Mouse (Mus musculus) gastrocnemius, adult 8-10 months (tissue): ENCODE results near the gene Fkrp. TPM values are rescaled to one million over a fixed set of nuclear protein-coding genes. Genes with fewer than 3 reads are reported as not detected.

Experiments used
- DNase-seq, 2 experiments: peaks; one replicate each; pipeline ENCODE4 v3.0.0; 2022; ENCODE audit warnings: low spot score in 2 of 2
- total RNA-seq, 4 experiments: library from RNA; stranded (reverse); gene quantifications; 2 replicates each; pipeline ENCODE4 v1.2.4; 2022

Gene Fkrp
- 10 to 100 TPM; 55.5 to 67.9 (median 62.9) TPM for total RNA-seq

DNA sequence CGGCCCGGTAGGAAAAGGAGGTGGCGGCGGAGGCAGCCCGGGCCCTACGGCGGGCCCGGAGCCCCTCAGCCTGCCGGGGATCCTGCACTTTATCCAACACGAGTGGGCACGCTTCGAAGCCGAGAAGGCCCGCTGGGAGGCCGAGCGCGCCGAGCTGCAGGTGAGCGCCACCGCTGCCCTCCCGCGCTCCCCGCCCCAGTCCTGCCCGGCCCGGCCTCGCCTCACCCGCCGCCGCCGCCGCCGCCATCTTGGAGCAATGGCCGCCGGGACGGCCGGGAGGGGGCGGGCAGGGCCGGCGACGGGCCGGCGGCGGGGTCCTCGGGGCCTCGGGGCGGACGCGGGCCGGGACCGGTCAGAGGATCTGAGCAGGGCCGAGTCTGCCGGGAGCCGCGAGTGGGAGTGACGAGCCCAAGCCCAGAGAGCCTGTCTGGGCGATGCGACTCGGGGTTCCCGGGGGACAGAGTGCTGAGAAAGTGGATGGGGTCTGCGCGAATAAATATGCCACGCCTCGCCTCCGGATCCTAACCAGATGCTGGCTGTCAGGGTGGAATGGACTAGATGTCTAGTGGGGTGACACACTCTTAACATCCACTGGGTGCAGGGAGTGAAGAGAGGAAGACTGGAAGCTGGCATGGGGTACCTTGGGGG, at the start of gene Fkrp:
Fkrp (minus strand) TSS at position 258 of the 648 bp plus-strand sequence.
- no peak for DNase-seq

DNA sequence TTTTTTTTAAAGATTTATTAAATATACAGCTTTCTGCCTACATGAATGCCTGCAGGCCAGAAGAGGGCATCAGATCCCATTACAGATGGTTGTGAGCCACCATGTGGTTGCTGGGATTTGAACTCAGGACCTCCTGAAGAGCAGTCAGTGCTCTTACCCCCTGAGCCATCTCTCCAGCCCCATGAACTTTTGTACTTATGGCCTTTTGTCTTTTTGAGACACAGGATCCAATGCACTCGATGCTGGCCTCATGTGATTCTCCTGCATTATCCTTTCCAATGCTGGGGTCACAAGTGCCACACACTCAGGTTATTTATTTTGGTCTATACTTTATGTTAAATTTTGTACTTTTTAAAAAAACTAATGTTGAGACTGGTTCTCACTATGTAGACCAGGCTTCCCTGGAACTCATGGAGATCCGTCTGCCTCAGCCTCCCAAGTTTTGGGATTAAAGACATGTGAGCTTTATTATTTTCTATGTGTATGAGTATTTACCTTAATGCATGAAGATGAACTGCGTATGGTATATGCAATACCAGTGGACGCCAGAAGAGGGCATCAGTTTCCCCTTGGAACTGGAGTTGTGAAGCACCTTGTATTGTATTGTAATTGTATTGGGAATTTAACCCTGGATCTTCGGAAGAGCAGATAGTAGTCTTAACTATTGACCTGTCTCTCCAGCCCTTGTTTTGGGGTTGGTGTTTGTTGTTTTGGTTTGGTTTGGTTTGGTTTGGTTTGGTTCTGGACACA, 43.5 kb upstream of the Fkrp start:
- no peak for DNase-seq

DNA sequence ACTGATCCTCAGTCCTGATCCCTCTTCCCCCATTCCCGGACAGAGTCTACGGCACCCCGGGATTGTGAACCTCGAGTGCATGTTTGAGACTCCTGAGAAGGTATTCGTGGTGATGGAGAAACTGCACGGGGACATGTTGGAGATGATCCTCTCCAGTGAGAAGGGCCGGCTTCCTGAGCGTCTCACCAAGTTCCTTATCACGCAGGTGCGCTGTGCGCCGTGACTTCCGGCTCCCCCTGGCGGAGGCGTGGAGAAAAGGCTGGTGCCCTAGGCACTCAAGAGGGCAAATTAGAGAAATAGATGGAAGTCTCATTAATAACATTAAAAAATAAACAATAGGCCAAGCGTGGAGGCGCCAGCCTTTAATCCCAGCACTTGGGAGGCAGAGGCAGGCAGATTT, 41.8 kb upstream of the Fkrp start:
- no peak for DNase-seq

DNA sequence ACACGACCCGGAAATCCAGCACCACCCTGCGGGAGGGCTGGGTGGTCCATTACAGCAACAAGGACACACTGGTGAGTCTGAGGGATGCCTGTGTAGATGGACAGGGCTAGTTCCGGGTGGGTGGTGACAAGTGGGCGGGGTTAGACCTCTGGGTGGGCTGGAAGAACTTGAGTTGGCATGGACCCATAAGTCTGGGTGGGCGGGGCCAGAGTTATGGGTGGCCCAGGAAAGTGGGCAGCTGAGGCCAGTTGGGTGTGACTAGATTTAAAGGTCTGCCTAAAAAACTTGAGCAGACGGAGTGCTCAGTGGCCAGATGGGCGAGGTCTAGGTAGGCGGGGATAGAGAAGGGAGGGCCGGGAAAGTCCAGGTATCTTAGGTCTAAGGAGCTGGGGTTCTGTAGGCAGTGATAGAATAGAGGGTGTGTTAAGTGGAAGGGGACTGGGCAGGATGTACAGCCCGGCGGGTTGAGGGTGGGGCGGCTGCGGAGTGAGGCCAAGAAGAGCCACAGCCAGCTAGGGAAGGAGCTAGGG, 36.8 kb upstream of the Fkrp start:
- no peak for DNase-seq

DNA sequence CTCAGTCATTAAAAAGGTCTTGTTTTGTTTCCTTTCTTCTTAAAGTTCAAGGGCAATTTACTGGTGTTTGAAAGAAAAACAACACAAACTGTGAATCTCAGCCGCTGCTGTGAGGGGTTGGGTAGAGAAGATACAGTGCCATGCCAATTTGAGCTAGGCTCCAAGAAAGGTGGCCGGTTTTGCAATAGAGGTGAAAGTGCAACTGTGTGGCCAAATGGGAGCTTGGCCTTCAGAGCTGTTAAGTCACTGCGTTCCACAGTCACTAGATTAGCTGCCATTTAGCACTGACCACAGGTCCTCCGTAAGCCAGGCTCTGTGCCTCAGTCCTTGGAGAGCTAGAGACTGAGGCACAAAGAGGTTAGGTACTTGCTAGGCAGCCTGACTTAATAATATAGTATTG, 35.1 kb upstream of the Fkrp start:
- DNase-seq = no peak

DNA sequence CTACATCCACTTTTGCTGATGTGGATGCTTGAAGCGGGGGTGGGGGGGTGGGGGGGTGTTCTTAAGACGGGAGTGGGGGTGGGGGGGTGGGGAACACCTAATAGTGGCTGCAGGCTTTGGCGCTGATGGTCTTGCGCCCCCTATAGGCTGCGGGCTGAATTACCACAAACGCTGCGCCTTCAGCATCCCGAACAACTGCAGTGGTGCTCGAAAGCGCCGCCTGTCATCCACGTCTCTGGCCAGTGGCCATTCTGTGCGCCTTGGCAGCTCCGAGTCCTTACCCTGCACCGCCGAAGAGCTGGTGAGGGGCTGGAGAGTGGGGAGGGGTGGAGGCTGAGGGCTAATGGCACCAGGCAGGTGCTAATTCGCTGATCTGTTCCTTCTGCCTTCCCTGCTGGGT, 32.0 kb upstream of the Fkrp start:
- no peak for DNase-seq

DNA sequence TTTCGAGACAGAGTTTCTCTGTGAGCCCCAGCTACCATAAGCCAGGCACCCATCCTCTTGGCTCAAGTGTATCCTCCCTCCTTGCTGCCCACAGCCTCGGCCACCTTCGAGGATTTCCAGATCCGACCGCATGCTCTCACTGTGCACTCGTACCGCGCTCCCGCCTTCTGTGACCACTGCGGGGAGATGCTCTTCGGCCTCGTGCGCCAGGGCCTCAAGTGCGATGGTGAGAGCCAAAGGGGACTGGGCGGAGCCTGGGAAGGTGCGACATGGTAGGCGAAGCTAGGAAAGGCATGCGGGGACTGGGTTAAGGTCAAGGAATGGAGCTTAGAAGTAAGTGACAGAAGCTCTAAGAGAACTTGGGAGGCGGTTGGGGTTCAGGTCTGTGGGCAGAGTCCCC, 31.0 kb upstream of the Fkrp start:
- no peak for DNase-seq

DNA sequence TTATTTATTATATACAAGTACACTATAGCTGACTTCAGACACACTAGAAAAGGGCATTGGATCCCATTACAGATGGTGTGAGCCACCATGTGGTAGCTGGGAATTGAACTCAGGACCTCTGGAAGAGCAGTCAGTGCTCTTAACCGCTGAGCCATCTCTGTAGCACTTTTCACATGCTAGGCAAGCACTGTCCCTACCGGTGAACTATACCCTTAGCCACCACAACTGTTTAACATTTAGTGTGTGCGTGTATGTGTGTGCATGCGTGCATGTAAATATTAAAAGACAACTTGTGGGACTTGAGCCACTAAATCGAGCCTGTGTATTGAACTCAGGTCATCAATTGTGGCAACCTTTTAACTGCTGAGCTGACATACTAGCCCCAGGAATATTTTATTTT, 30.2 kb upstream of the Fkrp start:
- no peak for DNase-seq

DNA sequence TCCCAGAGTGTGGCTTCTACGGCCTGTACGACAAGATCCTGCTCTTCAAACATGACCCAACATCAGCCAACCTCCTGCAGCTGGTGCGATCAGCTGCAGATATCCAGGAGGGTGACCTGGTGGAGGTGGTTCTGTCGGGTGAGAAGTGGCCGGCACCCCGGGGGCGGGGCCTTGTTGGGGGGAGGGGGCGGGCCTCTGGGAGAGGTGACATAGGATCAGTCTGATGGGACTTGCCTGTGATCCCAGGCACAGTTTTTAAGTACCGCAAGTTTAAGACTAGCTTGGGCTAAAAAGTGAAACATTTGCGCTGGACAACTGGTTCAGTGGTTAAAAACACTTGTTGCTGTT, 29.3 kb upstream of the Fkrp start:
- no peak for DNase-seq

DNA sequence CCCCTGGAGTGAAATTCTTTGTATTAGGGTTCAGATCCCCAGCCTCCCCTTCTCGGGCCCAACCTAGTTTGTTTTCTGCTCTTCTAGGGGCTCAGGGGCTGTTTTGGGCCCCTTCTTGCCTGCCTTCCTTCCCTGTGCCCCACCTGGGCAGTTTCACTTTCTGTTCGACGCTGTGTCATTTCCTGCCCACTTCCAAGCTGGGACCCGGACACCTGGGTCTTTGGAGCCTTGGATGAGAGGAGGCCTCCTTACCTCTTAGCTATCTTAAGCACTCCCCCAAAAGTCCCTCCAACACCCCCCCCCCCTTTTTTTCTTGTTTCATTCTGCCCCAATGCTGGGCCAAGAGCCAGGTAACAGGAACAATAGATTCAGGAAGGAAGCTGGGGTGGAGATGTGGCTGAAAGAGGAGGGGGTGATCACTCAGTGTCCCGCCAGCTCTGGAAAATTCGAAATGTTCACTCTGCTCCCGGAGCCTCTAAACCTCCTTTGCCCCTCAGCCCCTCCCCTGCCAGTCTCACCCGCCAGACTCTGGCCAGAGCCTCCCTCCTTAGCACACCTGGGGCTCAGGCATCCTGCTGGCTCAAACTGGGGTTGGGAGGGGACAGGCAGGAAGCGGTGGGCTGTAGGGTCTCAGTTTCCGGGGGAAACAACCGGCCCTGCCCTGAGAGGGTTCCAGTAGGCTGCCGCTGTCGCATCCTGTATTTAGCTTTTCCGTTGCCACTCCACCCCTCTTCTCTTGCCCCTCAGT, 28.7 kb upstream of the Fkrp start:
- DNase-seq = no peak

DNA sequence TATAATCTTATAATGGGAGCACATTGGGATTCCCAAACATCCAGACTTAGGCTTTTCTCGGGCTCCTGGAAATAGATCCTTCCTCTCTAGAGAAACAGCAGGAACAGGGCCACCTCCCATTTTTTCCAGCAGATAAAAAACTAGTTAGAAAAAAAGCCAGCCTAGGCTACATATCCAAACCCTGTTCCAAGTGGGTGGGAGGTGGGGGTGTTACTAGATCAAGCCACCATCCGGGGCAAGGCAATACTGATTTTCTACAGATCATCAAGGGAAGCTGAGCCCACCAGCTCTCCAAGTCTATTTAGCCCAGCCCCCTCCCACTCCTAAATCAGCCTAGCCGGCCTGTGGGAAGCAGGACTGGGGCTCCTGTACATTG, 28.2 kb upstream of the Fkrp start:
- DNase-seq = no peak

DNA sequence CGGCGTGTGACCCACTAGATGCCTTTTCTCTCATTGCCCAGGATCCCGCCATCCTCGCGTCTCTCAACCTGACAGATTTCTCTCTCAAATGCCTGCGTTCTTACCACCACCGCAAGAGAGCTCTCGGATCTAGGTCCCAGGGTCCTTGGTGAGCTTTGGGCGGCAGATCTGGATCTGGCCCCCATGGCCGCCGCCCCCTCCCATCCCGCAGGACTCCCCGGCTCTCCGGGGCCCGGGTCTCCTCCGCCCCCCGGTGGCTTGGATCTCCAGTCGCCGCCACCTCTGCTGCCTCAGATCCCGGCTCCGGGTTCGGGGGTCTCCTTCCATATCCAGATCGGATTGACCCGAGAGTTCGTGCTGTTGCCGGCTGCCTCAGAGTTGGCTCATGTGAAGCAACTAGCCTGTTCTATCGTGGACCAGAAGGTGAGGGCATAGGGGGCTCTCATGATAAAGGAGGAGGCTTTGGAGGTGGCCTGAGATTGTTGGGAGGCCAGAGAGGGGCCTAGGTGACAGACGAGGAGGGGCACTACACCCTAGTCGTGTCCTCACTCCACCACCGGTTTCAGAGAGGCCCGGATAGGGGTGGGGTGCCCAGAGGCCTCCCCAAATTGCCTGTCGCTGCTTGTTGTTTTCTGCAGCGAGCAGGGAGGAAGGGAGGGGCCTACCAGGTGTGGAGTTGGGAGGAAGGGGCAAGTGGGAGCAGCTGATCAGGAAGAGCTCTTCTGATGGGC, 27.1 kb upstream of the Fkrp start:
- DNase-seq = no peak

DNA sequence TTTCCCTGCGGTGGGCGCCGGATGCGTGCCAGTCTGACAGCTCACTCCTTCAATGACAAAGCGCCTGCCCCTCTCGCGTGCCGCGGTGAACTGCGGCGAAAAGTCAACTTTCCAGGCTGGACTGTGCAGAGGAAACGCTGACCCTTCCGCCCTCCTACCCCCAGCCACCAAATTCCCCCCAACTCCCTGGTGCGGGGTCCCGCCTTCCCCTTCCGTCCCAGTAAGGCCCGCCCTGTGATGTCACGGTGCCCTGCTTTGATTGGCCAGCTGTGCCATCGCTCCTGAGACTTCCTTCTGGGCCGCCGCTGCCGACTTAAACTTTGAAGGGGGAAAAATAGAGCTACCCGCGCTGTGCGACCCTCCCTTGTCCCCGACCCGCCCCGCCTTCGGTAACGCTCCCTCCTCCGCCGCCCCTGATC, 26.1 kb upstream of the Fkrp start, which contains the start of gene Prkd2:
Prkd2 (plus strand) TSS at position 258 of the 419 bp plus-strand sequence.
- peak; percentile 77 to 84 for DNase-seq

DNA sequence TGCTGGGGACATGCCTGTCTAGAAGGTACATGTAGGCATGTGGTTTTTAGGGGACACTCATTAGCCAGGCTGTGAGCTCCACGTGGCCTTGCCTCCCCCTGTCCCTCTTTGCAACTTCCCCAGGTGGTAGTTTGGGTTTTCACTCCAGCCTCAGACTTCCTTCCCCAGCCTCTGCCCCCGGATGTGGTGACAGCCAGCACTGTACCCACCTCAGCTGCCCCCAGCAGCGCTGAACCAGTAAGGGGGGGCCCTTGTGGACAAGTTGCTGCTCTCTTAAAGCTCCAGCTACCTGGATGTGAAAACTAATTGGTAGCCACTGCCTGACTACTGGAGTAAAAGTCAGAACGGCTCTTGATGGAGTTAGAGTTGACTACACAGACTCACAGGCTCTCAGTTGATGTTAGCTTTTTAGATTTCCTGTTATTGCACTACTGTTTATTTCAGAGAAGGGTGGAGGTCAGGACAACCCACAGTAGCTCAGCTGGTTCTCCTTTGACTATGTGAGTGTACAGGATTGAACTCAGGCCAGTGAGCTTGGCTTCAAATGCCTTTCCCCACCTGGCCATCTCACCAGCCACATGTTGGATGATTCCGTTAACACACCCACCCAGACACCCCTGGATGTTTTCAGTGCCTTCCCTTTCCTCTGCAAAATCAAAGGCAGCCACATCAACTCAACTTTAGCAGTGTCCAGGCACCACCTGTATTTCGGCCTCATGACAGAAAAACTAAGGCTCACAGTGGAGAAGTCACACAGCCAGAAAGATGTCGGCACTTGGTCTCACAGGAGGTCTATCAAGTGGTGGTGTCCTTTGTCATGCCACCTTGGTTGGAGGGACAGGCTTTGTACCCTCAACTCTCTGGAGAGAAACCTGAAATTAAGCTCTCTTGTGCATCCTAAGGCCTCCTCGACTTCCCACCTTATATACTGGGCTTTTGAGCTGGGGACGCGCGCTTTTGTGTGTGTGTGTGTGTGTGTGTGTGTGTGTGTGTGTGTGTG, 25.3 kb upstream of the Fkrp start:
- no peak for DNase-seq

DNA sequence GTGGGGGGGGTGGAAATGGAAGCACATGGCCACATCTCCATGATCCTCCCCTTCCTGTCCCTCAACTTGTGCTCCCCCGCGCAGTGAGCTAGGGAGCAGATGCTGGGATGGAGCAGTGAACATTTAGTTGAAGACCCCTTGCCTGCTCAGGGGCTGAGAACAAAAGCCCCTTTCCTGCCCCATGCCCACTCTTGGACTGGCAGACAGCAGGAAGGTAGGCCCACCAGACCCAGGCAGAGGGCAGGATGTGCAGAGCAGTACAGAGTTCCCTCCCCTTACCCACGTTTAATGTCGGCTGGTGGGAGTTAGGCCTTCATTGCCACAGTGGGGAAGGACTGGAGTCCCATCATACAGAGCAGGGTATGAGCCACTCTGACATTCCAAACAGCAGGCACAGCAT, 24.5 kb upstream of the Fkrp start:
- DNase-seq = no peak

DNA sequence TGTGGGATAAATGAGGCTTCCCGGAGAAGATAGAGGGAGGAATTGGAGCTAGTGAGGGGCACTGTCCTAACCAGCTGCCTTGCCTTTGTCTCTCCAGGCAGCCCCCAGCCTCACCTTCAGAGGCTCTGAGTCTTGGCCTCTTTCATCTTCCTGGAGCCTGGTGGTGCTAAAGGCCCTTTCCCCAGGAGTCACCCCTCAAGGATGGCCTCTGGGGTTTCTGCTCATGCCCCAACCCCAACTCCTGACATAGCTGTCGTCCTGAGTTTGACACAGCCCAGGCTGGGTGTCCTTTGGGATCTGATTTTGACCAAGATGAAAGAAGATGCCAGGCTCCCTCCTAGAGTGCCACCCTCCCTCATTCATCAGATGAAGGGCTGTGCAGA, 23.6 kb upstream of the Fkrp start:
- no peak for DNase-seq

DNA sequence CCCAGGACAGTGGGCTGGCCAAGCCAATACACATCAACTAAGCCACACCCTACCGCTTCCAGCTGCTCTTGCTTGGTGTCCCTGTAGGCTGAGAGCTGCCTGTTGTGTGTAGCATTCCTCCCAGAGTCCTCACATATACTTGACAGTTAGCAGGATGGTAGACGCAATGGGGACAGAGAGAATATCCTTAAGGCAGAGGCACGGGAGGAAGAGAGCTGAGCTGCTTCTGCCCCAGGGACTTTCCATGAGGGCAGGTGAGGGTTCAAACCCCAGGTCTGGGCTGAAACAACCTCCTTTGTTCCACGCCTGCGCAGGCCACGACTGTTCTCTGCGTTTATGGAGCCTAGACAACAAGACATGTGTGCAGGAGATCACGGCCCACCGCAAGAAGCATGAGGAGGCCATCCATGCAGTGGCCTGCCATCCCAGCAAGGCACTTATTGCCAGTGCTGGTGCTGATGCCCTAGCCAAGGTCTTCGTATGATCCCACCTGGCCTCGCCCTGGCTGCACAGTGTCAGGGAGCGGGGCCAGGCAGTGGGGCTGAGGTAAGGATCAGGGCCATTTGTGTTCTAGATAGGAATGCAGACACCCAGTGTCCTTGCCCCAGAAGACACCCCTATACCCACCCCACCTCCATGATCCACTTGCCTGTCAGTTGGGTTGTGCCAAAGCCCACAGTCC, 23.0 kb upstream of the Fkrp start:
- DNase-seq = no peak

DNA sequence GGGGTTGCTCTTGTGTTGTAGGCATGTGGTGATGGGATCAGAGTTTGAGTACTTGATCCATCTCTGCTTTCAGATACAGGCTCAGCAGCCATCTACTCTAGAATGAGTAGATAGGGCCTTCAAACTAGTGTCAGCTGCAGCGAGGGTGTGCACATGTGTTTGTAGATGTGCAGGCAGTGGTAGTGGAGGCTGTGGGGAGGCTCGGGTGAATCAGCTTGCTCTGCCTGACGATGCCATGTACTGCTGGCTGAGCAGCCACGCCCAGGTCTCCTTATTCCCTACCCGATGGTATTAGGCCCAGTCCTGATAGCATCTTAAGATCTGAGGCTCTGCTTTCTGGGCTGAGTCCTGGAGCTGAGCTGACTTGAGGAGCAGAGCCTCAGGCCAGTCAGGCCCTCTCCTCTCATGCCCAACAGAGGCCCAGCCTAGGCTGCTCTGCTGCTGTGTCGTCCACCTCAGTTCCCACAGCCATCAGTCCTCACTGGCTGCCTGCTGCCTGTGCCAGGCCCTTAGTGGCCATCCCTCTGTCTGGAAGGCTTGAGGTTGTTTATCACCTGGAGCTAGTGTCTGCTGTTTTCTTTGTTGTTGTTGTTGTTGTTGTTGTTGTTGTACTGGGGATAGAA, 22.4 kb upstream of the Fkrp start:
- no peak for DNase-seq
